Mouse (Mus musculus): ENCODE results near the gene Tmcc3.
A peak's percentile ranks its signal among the peaks of the same experiment; 100 is the strongest.

The Tmcc3 gene

DNA sequence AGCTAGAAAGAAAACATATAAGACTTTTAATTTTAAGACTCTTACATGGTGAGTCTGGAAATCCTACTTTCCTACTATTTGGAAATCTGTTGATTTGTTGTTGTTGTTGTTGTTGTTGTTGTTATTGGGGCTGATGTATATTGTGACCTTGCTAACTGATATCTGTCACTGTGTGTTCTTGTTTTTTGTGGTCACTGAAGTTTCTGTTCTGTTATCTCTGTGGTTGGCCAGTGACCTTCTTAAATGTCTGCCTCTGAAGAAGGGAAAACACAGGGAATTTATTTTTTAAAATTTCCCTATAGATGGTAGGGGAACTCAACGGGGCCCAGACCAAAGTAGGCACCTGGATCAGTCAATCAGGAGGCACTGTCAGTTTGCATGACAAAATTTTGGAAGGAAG, 48.9 kb downstream of the Tmcc3 start:
- DNase-seq (ENCODE audit: low read depth, low spot score): no peak

DNA sequence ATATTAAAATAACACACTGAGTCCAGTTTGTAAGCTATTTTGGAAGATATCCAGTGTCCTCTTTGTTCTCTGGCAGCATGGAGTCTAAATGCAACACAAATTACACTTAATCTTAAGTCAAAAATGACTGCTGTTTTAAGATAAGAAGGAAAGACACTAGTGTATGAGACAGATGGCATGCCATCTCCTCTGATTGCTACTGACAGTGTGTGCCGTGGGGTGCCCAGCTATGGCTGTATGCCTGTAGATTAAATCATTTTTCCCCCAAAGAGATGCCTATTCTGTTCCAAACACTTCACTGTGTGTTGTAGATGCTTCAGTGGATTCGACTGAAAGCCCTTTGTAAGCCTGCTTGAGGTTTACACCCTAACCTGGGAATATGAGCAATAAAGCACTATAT, 59.5 kb downstream of the Tmcc3 start:
- no peak for DNase-seq (ENCODE audit: low read depth, low spot score)

DNA sequence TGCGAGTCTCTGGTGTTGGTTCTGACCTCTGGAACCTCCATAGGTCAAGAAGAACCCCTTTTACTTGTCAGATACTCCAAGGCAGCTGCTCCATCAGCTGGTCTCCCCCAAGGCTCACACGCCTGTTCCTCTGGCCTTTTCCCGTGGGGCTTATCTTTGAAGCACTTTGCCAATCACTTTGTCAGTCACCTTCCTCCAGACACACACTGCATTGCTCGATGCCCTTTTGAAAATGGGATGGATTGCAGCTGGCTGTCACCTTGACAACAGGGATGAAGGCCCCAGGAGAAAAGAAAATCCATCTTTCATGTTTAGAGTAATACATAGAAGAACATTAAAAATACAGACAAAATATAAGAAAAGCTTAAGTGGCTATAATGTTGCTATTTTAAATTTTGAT, 65.2 kb downstream of the Tmcc3 start:
- DNase-seq (ENCODE audit: low read depth, low spot score): no peak

DNA sequence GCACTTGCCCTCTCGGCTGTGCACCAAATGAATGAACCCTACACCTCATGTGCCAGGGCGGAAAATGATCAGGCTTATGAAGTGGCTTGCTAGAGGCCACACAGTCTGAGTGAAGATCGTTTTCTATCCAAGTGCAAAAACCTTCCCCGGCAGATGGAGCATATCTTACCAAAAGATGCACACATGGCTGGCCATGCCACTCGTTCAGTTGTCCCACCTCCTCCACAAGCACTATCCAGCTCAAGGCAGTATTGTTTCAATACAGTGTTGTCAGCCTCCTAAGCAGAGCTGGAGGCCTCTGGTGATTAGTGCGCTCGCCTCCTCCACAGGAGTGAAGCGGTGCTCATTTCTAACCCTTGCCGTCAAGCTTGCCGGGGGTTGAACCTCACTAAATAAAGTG, 66.1 kb downstream of the Tmcc3 start:
- DNase-seq (ENCODE audit: low read depth, low spot score): no peak

DNA sequence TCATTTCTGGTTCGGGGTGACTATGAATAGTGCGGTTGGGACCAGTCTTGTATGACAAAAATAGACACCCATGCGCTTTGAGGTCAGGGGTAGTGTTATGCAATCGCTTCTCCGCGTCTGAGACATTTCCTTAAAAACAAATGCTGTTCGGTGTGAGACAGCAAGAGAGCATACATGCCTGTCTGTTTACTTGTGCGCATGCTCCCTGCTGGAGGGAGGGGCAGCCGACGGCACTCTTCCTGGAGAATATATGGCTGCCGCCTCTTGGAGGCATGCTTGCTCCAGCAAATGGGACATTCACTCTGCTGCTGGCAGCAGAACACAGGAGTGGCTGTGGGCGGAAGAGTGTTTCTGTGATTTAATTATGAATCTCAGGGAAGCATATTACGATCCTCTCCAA, 66.6 kb downstream of the Tmcc3 start:
- DNase-seq (ENCODE audit: low read depth, low spot score): no peak

DNA sequence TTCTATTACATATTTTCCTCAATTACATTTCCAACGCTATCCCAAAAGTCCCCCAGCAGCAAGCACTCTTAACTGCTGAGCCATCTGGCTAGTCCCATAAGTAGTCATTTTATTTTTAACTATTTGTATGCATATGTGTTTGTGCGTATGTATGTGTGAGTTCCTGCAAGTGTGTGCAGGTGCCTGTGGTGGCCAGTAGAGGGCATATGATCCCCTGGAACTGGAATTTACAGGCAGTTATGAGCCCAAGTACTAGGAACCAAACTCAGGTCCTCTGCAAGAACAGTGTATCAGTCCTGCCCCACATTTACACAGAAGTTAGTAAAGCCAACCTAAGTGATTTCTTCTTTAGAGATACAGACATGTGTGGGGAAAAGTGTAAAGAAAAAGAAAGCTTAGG, 68.3 kb downstream of the Tmcc3 start:
- DNase-seq (ENCODE audit: low read depth, low spot score): no peak

DNA sequence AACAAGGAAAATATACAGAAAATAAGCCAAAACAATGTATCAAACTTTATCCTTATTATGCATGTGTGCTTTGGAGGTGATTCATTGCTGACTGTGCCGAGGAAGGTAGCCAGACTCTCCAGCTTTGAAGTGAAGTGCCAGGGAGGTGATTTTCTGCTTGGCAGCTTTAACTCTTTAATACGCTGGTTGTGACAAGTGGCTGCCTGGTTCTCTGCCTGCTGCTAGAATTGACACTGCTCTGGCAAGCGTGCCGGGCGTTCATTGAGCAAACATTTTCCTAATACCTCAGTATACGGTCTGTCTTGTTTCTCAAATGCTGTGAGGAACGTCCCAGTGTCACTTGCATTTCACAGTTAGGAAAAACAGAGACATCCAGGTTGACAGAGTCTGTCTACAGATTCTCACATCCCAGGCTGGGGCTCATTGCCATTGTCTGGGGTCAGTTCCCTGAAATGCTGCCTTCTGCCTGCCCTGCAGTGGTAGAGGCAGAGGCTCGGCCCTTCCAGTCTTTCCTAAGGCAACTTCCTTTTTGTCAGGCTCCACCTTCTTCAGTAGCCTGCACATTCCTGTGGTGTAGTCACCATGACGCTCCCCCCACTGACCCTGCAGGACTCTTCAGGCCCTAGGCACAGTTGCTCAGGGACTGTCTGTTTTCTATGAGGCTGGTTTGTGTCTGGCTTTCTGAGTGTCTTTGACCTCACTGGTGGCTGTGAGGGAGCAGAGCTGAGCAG, 69.1 kb downstream of the Tmcc3 start:
- DNase-seq (ENCODE audit: low read depth, low spot score): no peak

DNA sequence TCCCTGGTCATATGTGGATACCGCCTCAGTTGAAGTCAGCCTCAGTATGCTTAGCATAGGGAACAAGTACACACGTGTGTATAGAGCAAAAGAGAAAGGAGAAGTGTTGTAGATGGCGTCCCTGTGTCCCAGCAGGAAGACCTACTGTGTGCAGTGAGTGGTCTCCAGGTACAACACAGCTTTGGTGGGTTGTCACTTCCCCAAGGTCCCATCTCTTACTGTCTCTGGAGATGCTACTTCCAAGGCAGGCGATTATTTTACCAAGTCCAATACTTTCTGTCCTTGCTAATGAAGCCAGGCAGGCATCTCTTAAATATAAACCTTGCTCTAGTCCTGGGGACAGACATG, 69.6 kb downstream of the Tmcc3 start:
- DNase-seq (ENCODE audit: low read depth, low spot score): no peak

DNA sequence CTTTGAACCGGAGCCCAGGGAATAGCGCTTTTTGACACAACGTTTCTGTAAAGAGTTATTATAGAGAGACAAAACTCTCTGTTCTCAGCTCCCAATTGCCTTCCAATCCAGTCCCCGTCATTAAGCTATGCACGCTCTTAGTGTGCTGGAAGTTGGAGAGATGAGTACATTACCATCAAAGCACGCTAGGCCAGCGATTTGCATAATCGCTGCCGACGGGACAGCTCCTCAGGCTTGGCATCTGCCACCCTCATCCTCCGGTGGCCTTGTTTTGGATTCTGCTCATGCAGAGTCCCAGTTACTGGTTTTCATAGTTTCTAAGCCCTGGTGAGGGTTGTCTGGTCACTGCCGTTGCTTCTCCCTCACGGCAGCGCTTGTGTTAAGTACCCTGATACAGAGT, 70.9 kb downstream of the Tmcc3 start:
- DNase-seq (ENCODE audit: low read depth, low spot score): no peak

DNA sequence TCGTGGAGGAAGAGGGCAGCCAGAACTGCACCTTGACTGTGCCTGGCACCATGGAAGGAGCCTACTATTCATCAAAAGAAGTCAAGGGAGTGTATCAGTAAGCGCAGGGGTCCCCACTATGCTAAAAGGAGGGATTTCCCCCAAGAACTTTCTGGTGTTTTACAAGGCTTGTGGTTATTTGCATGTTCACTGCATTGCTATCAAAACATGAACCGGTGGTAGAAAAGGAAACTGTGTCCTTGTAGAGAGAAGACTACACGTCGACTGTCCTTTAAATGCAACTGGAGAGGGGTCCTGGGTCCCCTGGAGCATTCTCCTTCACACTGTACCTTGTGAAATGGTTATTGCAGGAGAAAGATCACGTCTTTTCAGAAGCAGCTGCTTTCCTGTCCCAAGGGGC, 71.8 kb downstream of the Tmcc3 start:
- DNase-seq (ENCODE audit: low read depth, low spot score): no peak

DNA sequence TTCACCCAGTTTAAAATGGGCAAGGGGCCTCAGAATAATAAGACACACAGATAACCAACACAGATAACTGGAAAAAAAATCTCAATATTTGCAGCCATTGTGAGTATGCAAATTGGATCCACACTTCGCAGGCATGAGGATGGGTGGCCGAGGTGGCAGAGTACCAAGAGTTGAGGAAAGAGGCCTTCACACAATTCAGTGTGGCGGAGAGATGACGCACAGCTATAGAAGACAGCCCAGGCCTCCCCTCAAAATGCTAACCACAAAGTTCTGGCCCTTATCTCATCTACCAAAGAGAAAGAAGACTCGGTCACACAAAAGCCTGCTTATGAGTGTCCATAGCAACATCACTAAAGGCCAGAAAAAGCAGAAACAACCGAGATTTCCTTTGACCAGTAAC, 77.5 kb downstream of the Tmcc3 start:
- DNase-seq (ENCODE audit: low read depth, low spot score): no peak

DNA sequence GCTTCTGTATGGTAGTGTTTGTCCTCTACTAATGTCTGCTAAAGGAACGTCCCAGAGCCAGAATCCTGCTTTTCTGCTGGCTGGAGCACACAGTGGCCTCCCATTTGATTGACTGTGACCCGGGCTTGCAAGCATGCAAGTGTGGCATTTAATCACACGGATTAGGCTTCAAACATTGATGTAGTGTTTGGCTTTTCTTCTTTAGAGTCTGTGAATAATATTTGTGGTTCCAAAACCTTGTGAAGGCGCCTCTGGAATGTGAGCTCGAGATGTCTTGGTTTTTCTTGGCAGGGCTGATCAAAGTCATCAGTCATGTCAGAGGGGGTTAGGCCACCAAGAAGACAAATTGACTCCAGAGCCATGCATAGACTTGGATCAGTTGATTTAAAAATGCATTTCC, 79.3 kb downstream of the Tmcc3 start:
- DNase-seq (ENCODE audit: low read depth, low spot score): no peak

DNA sequence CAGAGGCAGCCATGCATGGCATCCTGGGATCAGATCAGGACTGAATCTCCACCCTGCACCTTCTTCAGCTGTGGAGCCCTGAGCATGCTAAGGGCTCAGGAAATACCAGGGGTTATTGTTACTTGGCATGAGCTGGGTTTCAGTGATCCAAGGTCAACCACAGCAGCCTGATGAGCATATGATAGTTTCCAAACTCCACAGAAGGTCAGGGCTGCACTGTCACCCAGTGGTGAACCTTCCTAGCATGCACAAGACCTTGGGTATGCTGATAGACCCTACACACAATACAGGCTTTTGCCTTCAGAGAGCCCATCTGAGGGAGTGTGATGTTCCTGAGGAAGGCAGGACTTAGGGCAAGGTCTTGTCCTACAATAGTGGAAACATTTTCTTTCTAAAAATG, 82.5 kb downstream of the Tmcc3 start:
- no peak for DNase-seq (ENCODE audit: low read depth, low spot score)

DNA sequence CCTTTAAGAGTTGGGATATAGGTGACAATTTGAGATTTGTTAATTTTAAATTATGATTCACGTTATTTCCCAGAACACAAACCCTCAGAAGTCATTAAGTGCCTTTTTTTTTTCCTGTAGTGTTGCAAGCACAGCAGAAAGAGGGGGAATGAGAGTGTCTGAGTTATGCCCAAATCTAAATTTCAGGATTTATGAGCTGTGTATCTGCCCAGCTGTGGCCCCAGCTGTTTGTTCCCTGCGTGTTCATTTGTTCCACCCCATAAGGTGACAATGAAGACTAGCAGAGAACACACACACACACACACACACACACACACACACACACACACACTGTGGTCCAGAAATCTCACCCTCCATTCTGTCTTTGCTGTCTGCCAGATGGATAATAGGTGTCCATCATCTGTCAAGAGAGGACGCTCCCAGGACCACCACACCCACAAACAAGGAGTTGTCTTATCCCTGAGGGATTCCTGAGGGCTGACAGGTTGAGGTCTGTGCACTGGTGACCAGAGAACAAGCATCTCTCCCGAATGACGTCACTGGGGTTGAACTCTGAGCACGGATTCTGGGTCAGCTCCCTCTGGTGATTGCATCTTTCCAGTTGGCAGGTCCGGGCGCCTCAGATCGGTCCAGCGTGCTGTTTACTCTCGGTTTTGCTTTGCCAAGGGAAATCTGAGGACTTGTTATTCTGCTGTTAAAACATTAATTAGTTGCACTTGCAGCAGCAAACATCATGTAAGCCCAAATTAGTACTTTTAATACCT, 86.3 kb downstream of the Tmcc3 start:
- no peak for DNase-seq (ENCODE audit: low read depth, low spot score)

DNA sequence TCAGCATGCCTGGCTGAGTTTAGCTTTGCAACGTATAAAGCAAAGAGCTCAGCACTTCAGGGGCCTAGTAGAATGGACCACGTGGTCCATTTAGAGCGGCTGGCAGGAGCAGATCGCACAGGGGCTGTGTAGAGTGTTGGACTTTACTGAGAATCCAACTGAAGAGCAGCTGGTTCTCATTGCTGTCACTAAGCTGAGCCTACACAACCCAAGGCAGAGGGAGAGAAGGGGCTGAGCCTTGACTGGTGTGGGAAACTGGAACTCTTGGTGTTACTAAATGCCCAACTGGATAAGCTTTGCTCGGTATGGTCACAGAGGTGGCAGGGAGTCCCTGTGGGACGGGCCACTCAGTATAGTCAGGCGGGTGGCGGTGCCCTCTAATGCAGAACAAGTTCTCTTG, 89.1 kb downstream of the Tmcc3 start:
- no peak for DNase-seq (ENCODE audit: low read depth, low spot score)

DNA sequence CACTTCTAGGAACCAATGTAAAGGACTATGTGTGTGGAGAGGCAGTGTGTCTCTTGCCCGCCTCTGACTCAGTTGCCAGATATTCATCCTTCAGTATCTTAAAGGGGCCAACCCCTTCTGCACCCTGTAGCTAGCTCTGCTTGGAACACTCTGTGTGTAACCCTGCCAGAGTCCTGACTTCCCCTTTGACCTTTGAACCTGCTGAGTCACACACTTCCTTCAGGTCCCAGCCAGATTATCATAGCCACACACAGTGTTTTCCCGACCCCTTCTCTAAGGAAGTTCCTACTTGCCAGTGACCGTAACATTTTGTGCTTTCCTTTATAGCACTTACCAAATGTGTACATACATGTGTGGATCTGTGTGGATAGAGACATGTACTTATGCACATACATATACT, 93.7 kb downstream of the Tmcc3 start:
- no peak for DNase-seq (ENCODE audit: low read depth, low spot score)

DNA sequence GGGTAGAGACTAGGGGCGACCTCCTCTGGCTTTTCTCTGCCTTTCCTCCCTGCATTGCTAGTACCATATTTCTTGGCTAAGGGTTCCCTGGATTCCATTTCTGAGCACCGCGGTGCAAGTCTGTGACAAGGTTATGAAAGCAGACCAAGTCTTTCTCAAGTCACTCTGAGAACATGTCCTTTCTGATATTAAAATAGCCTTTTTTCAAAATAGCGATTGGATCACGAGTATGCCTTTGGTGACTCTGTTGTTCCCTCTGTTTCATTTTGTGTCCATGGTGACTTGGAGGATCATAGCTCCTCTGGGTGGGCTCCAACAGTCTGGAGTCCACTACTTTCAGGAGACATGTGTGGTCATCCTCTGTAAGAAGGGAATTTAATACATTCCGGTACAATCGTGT, 95.1 kb downstream of the Tmcc3 start:
- no peak for DNase-seq (ENCODE audit: low read depth, low spot score)

DNA sequence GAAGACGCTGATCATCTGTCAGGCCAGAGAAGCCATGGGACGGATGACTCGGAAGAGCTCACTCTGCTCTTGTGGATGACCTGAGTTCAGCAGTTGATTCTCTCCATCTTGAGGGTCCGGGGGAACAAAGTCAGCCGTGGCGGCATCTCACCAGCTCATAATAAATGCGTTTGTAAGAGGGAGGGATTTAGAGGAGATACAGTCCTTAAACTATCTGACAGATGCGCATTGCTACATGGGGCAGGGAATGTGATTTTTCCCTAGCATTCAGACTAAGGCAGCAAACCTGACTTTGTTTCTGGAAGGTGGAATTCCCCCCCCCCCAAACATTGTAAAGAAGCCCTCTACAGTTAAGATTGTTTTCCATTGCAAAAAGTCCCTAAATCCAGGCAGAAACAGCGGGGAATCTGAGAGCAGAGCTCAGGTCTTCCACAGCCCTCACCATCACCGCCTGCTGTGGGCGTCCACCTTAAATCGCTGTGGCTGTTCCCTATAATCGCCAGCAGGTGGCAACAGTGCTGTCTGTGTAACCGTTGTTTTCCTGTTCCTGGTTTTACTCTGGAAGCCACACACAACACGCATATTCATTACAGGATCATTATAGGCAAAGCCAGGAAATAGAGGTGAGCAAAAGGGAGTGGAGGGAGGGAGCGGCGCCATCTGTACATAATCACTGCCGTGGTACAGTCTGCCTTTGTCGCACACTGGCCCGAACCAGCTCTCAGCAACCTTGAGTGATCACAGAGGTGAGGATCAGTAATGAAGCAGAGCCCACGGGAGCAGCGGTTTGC, 96.8 kb downstream of the Tmcc3 start:
- peak; percentile 87 for DNase-seq (ENCODE audit: low read depth, low spot score)

DNA sequence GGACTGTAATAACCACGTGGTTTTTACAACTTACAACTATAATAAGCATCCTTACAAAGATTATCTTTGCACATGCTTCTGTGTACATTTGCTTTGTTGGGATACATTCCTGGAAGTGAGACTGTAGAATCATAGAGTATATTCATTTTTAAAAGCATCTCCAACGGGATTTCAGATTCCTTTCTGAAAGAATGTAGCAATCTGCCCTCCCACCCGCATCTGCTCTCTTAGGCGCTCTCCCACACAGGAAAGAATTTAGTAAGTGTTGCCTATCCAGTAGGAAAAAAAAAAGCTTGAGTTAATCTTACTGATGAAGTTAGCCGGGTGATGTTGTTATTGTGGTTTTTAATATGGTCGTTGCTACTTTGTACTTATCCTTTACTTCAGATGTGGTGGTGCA, 97.9 kb downstream of the Tmcc3 start:
- no peak for DNase-seq (ENCODE audit: low read depth, low spot score)

DNA sequence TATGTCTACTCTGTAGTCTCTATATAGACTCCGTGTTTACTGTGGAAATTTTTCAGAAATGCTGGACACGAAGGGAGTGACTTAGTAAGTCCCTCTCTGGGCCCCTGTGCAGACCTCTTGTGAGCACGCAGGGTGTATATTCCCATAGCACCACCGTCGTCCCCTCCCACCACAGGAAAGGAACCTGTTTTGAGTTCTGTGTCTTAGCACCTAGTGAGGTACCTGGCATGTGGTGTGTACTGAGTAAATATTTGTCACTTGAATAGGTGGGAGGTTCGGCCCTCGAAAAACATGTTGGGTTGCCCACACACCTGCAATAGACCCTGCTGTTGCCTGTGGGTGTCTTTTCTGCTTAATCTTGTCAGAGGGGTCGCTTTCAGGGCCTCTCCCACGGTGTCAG, 99.8 kb downstream of the Tmcc3 start:
- no peak for DNase-seq (ENCODE audit: low read depth, low spot score)

DNA sequence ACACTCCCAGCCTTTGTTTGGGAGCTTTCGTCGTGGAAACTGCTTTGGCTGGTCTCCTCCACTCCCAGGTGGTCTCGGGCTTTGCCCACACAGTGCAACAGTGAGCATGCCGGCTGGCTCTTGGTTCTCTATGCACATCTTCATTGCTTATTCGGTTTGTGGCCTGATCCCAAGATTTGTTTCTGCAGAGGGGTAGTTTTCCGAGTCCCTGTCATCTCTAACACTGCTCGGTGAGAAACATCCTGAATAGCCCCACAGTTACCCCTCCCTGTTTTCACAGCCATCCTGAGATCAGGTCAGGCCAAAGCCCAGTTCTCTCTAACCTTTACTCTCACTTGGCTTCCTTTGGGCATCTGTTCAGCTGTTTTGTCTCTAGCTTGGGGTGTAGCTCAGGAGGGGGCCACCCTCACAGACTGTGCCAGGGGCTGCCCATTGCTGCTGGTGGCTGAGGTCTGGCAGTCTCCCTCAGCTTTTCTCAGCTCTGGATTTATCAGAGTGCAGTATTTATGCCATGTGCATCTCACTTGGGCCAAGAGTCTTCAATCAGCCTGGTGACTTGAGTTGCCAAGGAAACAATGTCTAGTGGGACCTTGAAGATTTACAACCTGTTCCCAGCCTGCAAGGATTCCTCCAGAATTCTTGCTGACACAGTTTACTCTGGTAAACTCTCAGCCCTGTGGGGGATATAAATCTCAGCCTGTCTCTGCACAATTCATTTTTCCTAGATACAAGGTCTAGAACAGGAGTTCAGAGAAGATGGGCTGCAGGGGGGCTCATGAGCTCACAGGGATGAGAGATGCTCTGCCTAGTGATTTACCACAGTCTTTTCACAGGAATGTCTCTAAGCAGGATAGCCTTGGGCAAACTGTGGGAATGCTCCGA, 102.3 kb downstream of the Tmcc3 start:
- peak; percentile 45 for DNase-seq (ENCODE audit: low read depth, low spot score)
